ENCODE assay signal across 26 mouse cellular contexts in the genomic region with DNA sequence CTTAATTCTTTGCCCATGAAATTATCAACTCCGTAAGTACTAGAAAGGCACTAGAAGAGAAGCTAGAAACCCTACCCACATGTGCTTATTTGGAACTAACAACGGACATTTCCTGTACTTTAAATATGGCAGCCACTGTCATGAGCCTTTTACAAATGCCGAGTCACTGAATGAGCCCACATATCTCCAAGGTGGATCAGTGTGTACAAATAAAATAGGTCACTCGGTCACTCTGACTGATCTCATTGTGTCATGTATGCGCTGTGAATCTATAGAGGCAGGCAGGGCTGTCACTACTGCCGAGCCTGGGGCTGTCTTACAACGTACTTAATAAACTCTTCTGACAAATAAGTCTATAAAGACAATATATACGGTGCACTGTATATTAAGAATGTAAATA.
DNase-seq lines count a peak whose midpoint lies in the region; ATAC-seq lines count a peak whose summit lies in the region.
"Had no signal": no experiment of that assay in that cellular context is flagged by ENCODE, and none has a peak within 500 bp of the region (broad histone marks: within the 10 kb centered on the region; RNA-seq: fewer than 3 reads in every experiment).

No protein-coding gene starts in this region.

- no peak overlapping the region for H3K4me2 ChIP-seq in liver, embryonic 16.5 days (ENCODE audit: low read depth, low read length)
- H3K4me2 ChIP-seq in liver, embryonic 11.5 days, result no peak overlapping the region
- H3K4me2 ChIP-seq: embryonic facial prominence, embryonic 12.5 days; forebrain, embryonic 15.5 days; heart, embryonic 11.5 days; hindbrain, embryonic 15.5 days; kidney, embryonic 15.5 days; limb, embryonic 12.5 days; liver, embryonic 12.5 days; midbrain, embryonic 15.5 days had no signal

- no peaks in the 10 kb centered on the region for H3K9me3 ChIP-seq in liver, embryonic 16.5 days (replicated peaks; ENCODE audit: control insufficient read depth, low read length)
- no peaks in the 10 kb centered on the region for H3K9me3 ChIP-seq in liver, embryonic 11.5 days (ENCODE audit: control insufficient read depth, low read length)
- H3K9me3 ChIP-seq: embryonic facial prominence, embryonic 12.5 days; forebrain, embryonic 15.5 days; hindbrain, embryonic 15.5 days; kidney, embryonic 15.5 days; limb, embryonic 12.5 days; liver, embryonic 12.5 days; midbrain, embryonic 10.5 days; midbrain, embryonic 15.5 days had no signal

- 29% methylated on average over 8 of the region's 8 CpGs for WGBS in liver, embryonic 16.5 days (ENCODE audit: insufficient replicate concordance)
- WGBS in liver, embryonic 11.5 days, result 61% methylated on average over 8 of the region's 8 CpGs

- no peak overlapping the region for H3K27ac ChIP-seq in liver, embryonic 16.5 days (ENCODE audit: low read length)
- H3K27ac ChIP-seq in liver, embryonic 11.5 days (ENCODE audit: low read depth, low read length), result no peak overlapping the region
- H3K27ac ChIP-seq: embryonic facial prominence, embryonic 12.5 days; forebrain, embryonic 15.5 days; hindbrain, embryonic 15.5 days; kidney, embryonic 15.5 days; left cerebral cortex, adult 2 months; limb, embryonic 12.5 days; liver, embryonic 12.5 days; midbrain, embryonic 10.5 days; midbrain, embryonic 15.5 days had no signal

- H3K9ac ChIP-seq in liver, embryonic 16.5 days (ENCODE audit: low read depth, low read length), result no peak overlapping the region
- H3K9ac ChIP-seq in liver, embryonic 11.5 days (ENCODE audit: low read depth, low read length), result no peak overlapping the region
- H3K9ac ChIP-seq: embryonic facial prominence, embryonic 12.5 days; forebrain, embryonic 15.5 days; hindbrain, embryonic 15.5 days; kidney, embryonic 15.5 days; limb, embryonic 12.5 days; liver, embryonic 12.5 days; midbrain, embryonic 15.5 days had no signal

- ATAC-seq in liver, embryonic 16.5 days (ENCODE audit: low read depth), result peak; percentile 28; the same call in 1 of the 2 replicates
- ATAC-seq in liver, embryonic 11.5 days (replicated peaks; ENCODE audit: low FRiP score), result no peak
- ATAC-seq: forebrain, embryonic 15.5 days; inflammation-experienced regulatory T-cells, adult 6 months; liver, embryonic 12.5 days; midbrain, embryonic 15.5 days had no signal

- DNase-seq in liver, embryonic 11.5 days (ENCODE audit: low spot score), result no peak
- DNase-seq in thymus, postnatal 0 days (ENCODE audit: low spot score), result peak; percentile 15
- DNase-seq in thymus, postnatal 14 days, result no peak
- DNase-seq in naive thymus-derived CD4-positive, alpha-beta T cell, adult 2 months (ENCODE audit: low read depth), result peak; percentile 19
- no peak for DNase-seq in cerebellum, adult 18-20 months
- DNase-seq: adrenal gland, adult 8-10 months; cerebellum, adult 9-10 months; cerebellum, postnatal 36 days; embryo, embryonic 11 days; kidney, adult 11 months; lung, adult 2 months; right cerebral cortex, postnatal 4 days had no signal

- H3K4me1 ChIP-seq in liver, embryonic 16.5 days (ENCODE audit: control insufficient read depth, low read depth, low read length), result no peaks in the 10 kb centered on the region; the same call in none of the 2 replicates
- H3K4me1 ChIP-seq in liver, embryonic 11.5 days (replicated peaks; ENCODE audit: control insufficient read depth, insufficient read depth, low read length), result peaks cover 8% of the 10 kb centered on the region
- H3K4me1 ChIP-seq: forebrain, embryonic 15.5 days; hindbrain, embryonic 15.5 days had no signal

- H3K27me3 ChIP-seq in liver, embryonic 16.5 days (ENCODE audit: control insufficient read depth, insufficient read depth, low read depth, low read length), result peaks cover 9% of the 10 kb centered on the region
- H3K27me3 ChIP-seq in liver, embryonic 11.5 days (replicated peaks; ENCODE audit: control insufficient read depth, insufficient read depth, low read length), result 0 out of 2 replicates have a peak, but pooled peaks cover 9% of the 10 kb centered on the region
- H3K27me3 ChIP-seq: embryonic facial prominence, embryonic 12.5 days; forebrain, embryonic 15.5 days; hindbrain, embryonic 15.5 days; kidney, embryonic 15.5 days; limb, embryonic 12.5 days had no signal

- no peaks in the 10 kb centered on the region for H3K36me3 ChIP-seq in liver, embryonic 16.5 days (ENCODE audit: control insufficient read depth, insufficient read depth)
- no peaks in the 10 kb centered on the region for H3K36me3 ChIP-seq in liver, embryonic 11.5 days (ENCODE audit: control insufficient read depth, insufficient read depth, low read length)
- H3K36me3 ChIP-seq: embryonic facial prominence, embryonic 12.5 days; forebrain, embryonic 15.5 days; G1E; hindbrain, embryonic 15.5 days; limb, embryonic 12.5 days; liver, embryonic 12.5 days; midbrain, embryonic 15.5 days had no signal

- no peak overlapping the region for H3K4me3 ChIP-seq in liver, embryonic 16.5 days (ENCODE audit: low read depth, low read length)
- H3K4me3 ChIP-seq in liver, embryonic 11.5 days (ENCODE audit: low read depth, low read length), result no peak overlapping the region
- H3K4me3 ChIP-seq: embryonic facial prominence, embryonic 12.5 days; forebrain, embryonic 15.5 days; hindbrain, embryonic 15.5 days; kidney, embryonic 15.5 days; layer of hippocampus, adult 2 months; left cerebral cortex, adult 2 months; limb, embryonic 12.5 days; liver, embryonic 12.5 days; midbrain, embryonic 10.5 days; midbrain, embryonic 15.5 days had no signal

Comparison
In these comparisons a context has a peak if more than half of its experiments do, and no peak if none do; other contexts are left out.
1. DNase-seq: peak in thymus, postnatal 0 days (single experiment) and naive thymus-derived CD4-positive, alpha-beta T cell, adult 2 months (single experiment); none in liver, embryonic 11.5 days (single experiment), thymus, postnatal 14 days (single experiment) and cerebellum, adult 18-20 months (0 of 2).